Mouse (Mus musculus) liver, embryonic 14.5 days (tissue): ENCODE data around the gene Trim10.

Experiments
- CTCF ChIP-seq: IDR thresholded peaks from 2 replicates; pipeline ENCODE4 v1.5.1; 2016; ENCODE audit warnings: antibody characterized with exemption, low read depth, control low read depth
- EP300 ChIP-seq: IDR thresholded peaks from 2 replicates; pipeline ENCODE4 v1.6.1; 2016; ENCODE audit warnings: antibody characterized with exemption, low read depth

DNA sequence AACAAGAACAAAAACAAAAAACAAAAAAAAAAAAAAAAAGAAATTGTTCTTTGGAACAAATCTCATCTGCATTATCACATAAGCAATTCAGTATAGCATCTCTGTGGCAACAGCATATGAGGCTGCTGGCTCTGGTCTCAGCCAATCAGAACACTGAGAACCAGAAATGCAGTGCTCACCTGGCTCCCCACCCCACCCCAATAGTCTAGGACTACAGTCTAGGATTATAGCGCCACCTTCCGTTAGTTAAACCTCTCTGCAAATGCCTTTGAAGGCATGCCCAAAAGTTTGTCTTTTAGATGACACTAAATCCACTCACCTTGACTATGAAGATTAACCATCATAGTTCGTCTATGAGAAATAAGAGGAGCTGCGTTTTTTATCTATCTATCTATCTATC lies 43.8 kb upstream of the Trim10 start:
- TF ChIP-seq CTCF (peak; percentile 26; the same call in 1 of the 2 replicates), EP300 (no peak)
